Mouse (Mus musculus): ENCODE data around the gene Pet100.
"Not testable (repeated sequence)": the region's sequence is repeated elsewhere in the genome, so short reads cannot be mapped to it uniquely, and the experiment has no call there.

The Pet100 gene

GRCm38 (mm10) chr8:3621199-3621970 is at the start of gene Pet100, which contains the start of gene Xab2:
TSS of gene Pet100 (plus strand) at chr8:3621548.
TSS of gene Xab2 (minus strand) at chr8:3621316.
- peak; percentile 100 for DNase-seq (ENCODE audit: low read depth)

- no peak for DNase-seq (ENCODE audit: low read depth)
Observed at GRCm38 (mm10) chr8:3574546-3574945, 46.8 kb upstream of the Pet100 start.

GRCm38 (mm10) chr8:3576211-3576960 is 45.0 kb upstream of the Pet100 start:
- no peak for DNase-seq (ENCODE audit: low read depth)

- no peak for DNase-seq (ENCODE audit: low read depth)
Observed at GRCm38 (mm10) chr8:3579390-3580364, 41.7 kb upstream of the Pet100 start.

GRCm38 (mm10) chr8:3581961-3582360 is 39.4 kb upstream of the Pet100 start:
- not testable (repeated sequence) for DNase-seq (ENCODE audit: low read depth)

GRCm38 (mm10) chr8:3586452-3586851 is 34.9 kb upstream of the Pet100 start:
- DNase-seq (ENCODE audit: low read depth): no peak

GRCm38 (mm10) chr8:3586993-3587390 is 34.4 kb upstream of the Pet100 start, which contains the start of gene Camsap3:
TSS of gene Camsap3 (plus strand) at chr8:3587293.
- no peak for DNase-seq (ENCODE audit: low read depth)

GRCm38 (mm10) chr8:3587391-3588257 is 33.7 kb upstream of the Pet100 start:
- no peak for DNase-seq (ENCODE audit: low read depth)

- DNase-seq (ENCODE audit: low read depth): no peak
Observed at GRCm38 (mm10) chr8:3588258-3588633, 33.1 kb upstream of the Pet100 start.

GRCm38 (mm10) chr8:3593470-3593869 is 27.9 kb upstream of the Pet100 start:
- no peak for DNase-seq (ENCODE audit: low read depth)

GRCm38 (mm10) chr8:3594466-3594865 is 26.9 kb upstream of the Pet100 start:
- no peak for DNase-seq (ENCODE audit: low read depth)

GRCm38 (mm10) chr8:3598054-3598453 is 23.3 kb upstream of the Pet100 start:
- no peak for DNase-seq (ENCODE audit: low read depth)

GRCm38 (mm10) chr8:3599219-3599618 is 22.1 kb upstream of the Pet100 start:
- no peak for DNase-seq (ENCODE audit: low read depth)

GRCm38 (mm10) chr8:3600401-3600800 is 20.9 kb upstream of the Pet100 start:
- peak; percentile 20 for DNase-seq (ENCODE audit: low read depth)

GRCm38 (mm10) chr8:3603439-3603838 is 17.9 kb upstream of the Pet100 start:
- no peak for DNase-seq (ENCODE audit: low read depth)

GRCm38 (mm10) chr8:3606593-3606992 is 14.8 kb upstream of the Pet100 start:
- DNase-seq (ENCODE audit: low read depth): no peak

GRCm38 (mm10) chr8:3607822-3608221 is 13.5 kb upstream of the Pet100 start:
- no peak for DNase-seq (ENCODE audit: low read depth)

- DNase-seq (ENCODE audit: low read depth): no peak
Observed at GRCm38 (mm10) chr8:3609046-3609815, 12.1 kb upstream of the Pet100 start.

GRCm38 (mm10) chr8:3609816-3610150 is 11.6 kb upstream of the Pet100 start:
- no peak for DNase-seq (ENCODE audit: low read depth)

- DNase-seq (ENCODE audit: low read depth): no peak
Observed at GRCm38 (mm10) chr8:3622119-3622518, 771 bp downstream of the Pet100 start.
